ENCODE assay signal across 19 mouse cellular contexts in the genomic region with DNA sequence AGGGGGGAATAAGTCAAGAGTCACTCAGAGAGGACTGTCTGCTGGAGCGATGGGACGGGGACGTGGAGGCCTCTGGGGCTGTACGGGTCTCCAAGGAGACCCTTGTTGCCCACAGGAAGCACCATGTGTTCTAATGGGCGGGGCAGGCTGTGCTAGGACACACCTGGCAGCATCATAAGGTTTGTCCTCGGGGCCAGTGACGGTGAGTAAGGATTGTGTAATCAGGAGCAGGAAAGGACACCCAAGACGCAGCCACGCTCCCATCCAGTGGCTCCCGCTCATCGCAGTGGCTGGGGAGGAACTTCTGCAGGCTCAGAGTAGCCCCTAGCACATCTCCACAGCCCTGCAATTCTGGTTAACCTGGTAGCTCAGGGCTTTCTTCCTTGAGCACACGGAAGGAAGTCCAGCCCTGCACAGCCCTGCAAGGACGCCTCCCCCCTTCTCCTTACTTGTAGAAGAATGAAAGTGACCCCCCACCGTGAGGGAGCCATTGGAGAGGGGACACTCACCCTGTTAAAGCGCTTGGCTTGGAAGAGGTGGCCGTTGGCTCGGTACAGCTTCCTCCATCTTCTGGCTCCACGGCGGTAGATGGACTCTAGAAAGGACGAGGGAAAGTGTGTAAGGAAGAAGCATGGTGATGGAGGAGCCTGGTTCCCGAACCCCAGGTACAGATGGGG. TPM values are rescaled to one million over a fixed set of nuclear protein-coding genes. Genes with fewer than 3 reads are reported as not detected.
DNase-seq lines count a peak whose midpoint lies in the region; TF ChIP-seq lines count a peak whose summit lies in the region.
"Had no signal": no experiment of that assay in that cellular context is flagged by ENCODE, and none has a peak within 500 bp of the region (broad histone marks: within the 10 kb centered on the region; RNA-seq: fewer than 3 reads in every experiment).

No protein-coding gene starts in this region.

- peaks cover 4% of the 10 kb centered on the region for H3K27me3 ChIP-seq in C2C12 (ENCODE audit: control insufficient read depth, insufficient read depth, insufficient read length)
- no peaks in the 10 kb centered on the region for H3K27me3 ChIP-seq in limb, embryonic 10.5 days (ENCODE audit: low read depth, poor library complexity, severe bottlenecking)
- H3K27me3 ChIP-seq: hindbrain, embryonic 12.5 days; neural tube, embryonic 13.5 days had no signal

- peak overlapping the region; percentile 90 for H3K27ac ChIP-seq in left cerebral cortex, adult 2 months
- H3K27ac ChIP-seq in limb, embryonic 10.5 days = peak overlapping the region; percentile 43
- H3K27ac ChIP-seq in gastrocnemius, adult 2 months = no peak overlapping the region
- H3K27ac ChIP-seq: liver, embryonic 12.5 days; neural tube, embryonic 13.5 days had no signal

- no peaks in the 10 kb centered on the region for H3K36me3 ChIP-seq in C2C12 (ENCODE audit: control insufficient read depth, insufficient read depth)
- H3K36me3 ChIP-seq in limb, embryonic 10.5 days = no peaks in the 10 kb centered on the region
- H3K36me3 ChIP-seq: hindbrain, embryonic 12.5 days; liver, embryonic 12.5 days had no signal

- peak overlapping the region; percentile 6 for H3ac ChIP-seq in C2C12 (ENCODE audit: control insufficient read depth, insufficient read length, low read depth)

- H3K4me3 ChIP-seq in left cerebral cortex, adult 2 months = no peak overlapping the region
- H3K4me3 ChIP-seq in C2C12 (ENCODE audit: insufficient read depth, poor library complexity, severe bottlenecking) = no peak overlapping the region
- no peak overlapping the region for H3K4me3 ChIP-seq in limb, embryonic 10.5 days
- no peak overlapping the region for H3K4me3 ChIP-seq in gastrocnemius, adult 2 months
- H3K4me3 ChIP-seq: erythroblast, embryonic 14.5 days; hindbrain, embryonic 12.5 days; liver, embryonic 12.5 days; neural tube, embryonic 13.5 days had no signal

- TF ChIP-seq CTCF in left cerebral cortex, adult 2 months (IDR thresholded peaks at IDR 0.05) = no peak
- no peak for TF ChIP-seq CTCF in C2C12 (IDR thresholded peaks at IDR 0.05; ENCODE audit: control insufficient read depth, insufficient read depth, insufficient read length)
- TF ChIP-seq CTCF in gastrocnemius, adult 2 months (IDR thresholded peaks at IDR 0.05) = no peak

- H3K4me1 ChIP-seq in limb, embryonic 10.5 days = peaks cover 23% of the 10 kb centered on the region
- H3K4me1 ChIP-seq: liver, embryonic 12.5 days had no signal

- no peaks in the 10 kb centered on the region for H3K79me3 ChIP-seq in C2C12 (ENCODE audit: low read depth)

- peak; percentile 64 for DNase-seq in cerebellum, adult 9-10 months
- DNase-seq in cerebellum, adult 18-20 months = no peak
- no peak for DNase-seq in left cerebral cortex, adult 2 months (ENCODE audit: extremely low spot score in 1 of 2, low spot score in 2 of 2)
- DNase-seq in left cerebral cortex, postnatal 36 days (ENCODE audit: low spot score in 2 of 2) = no peak
- DNase-seq in limb, embryonic 10.5 days (ENCODE audit: low spot score) = no peak
- no peak for DNase-seq in MN1 (ENCODE audit: low spot score)
- no peak for DNase-seq in gastrocnemius, adult 2 months
- DNase-seq: adrenal gland, adult 2 months; cerebellum, postnatal 36 days; forebrain, postnatal 0 days; kidney, postnatal 4 days; lung, embryonic 14.5 days; lung, postnatal 36 days; thymus, adult 2 months had no signal

- intact Hi-C loops in left cerebral cortex, adult 2 months (cut with DNase I) = no loop called here
- intact Hi-C loops in left cerebral cortex, postnatal 36 days (cut with DNase I) = loop anchor here (10.0 kb wide), 1 partner anchor 176 kb away; no protein-coding TSS in a partner anchor
- intact Hi-C loops in gastrocnemius, adult 2 months (cut with DNase I) = no loop called here

- no peaks in the 10 kb centered on the region for H3K9me3 ChIP-seq in limb, embryonic 10.5 days (replicated peaks)
- H3K9me3 ChIP-seq: hindbrain, embryonic 12.5 days; liver, embryonic 12.5 days; neural tube, embryonic 13.5 days had no signal

- 82% methylated on average over 21 of the region's 21 CpGs for WGBS in limb, embryonic 10.5 days

- H3K79me2 ChIP-seq in C2C12 (ENCODE audit: control insufficient read depth, insufficient read depth) = no peaks in the 10 kb centered on the region

TF ChIP-seq in C2C12, 6 proteins besides CTCF, POLR2A, EP300 and RAD21:
- no peak for TF ChIP-seq MYOD1 (IDR thresholded peaks at IDR 0.05; ENCODE audit: control insufficient read depth, insufficient read length, low read depth)
- no peak for TF ChIP-seq MAX (IDR thresholded peaks at IDR 0.05)
- no peak for TF ChIP-seq FOSL1 (IDR thresholded peaks at IDR 0.05; ENCODE audit: insufficient read depth, low read length, poor library complexity, severe bottlenecking)
- TF ChIP-seq MYOG (IDR thresholded peaks at IDR 0.05; ENCODE audit: control insufficient read depth, extremely low read depth, insufficient read length) = no peak
- TF ChIP-seq CEBPB (IDR thresholded peaks at IDR 0.05; ENCODE audit: low read depth) = no peak
- no peak for TF ChIP-seq USF1 (IDR thresholded peaks at IDR 0.05; ENCODE audit: low read depth)

RNA-seq across cellular contexts. Expression of a gene that starts 51.0 kb away (rescaled TPM):
- total RNA-seq in left cerebral cortex, adult 2 months (2021) = 10 to 100 TPM; 25.9 to 28.8 TPM
- total RNA-seq in left cerebral cortex, postnatal 36 days (2021) = 10 to 100 TPM; 26.0 to 28.0 TPM
- 30.6 TPM for polyA plus RNA-seq in C2C12 (2012; fragmentation: generic; extraction: Trizol)
- 104 and 107 TPM in 2 replicates for polyA plus RNA-seq in limb, embryonic 10.5 days (2016; fragmentation: Nextera tagmentation; extraction: Ambion mirVana)
- total RNA-seq in gastrocnemius, adult 2 months (2021) = 1 to 10 TPM; 4.6 to 6.1 TPM
